ENCODE assay signal across 18 mouse cellular contexts in genomic region chr2:132943997-132944396, GRCm38 (mm10). TPM values are rescaled to one million over a fixed set of nuclear protein-coding genes. Genes with fewer than 3 reads are reported as not detected.
DNase-seq lines count a peak whose midpoint lies in the region; ATAC-seq and TF ChIP-seq lines count a peak whose summit lies in the region.
"Had no signal": no experiment of that assay in that cellular context is flagged by ENCODE, and none has a peak within 500 bp of the region (broad histone marks: within the 10 kb centered on the region; RNA-seq: fewer than 3 reads in every experiment).

No protein-coding gene starts in this region.

- H3K4me1 ChIP-seq in hindbrain, embryonic 10.5 days (replicated peaks), result peaks cover 14% of the 10 kb centered on the region
- peaks cover 14% of the 10 kb centered on the region for H3K4me1 ChIP-seq in hindbrain, embryonic 12.5 days
- H3K4me1 ChIP-seq in embryonic facial prominence, embryonic 12.5 days, result peaks cover 12% of the 10 kb centered on the region
- H3K4me1 ChIP-seq in kidney, embryonic 15.5 days, result peaks cover 14% of the 10 kb centered on the region
- H3K4me1 ChIP-seq in thymus, adult 2 months (replicated peaks; ENCODE audit: control insufficient read depth, insufficient read depth, low read length), result no peaks in the 10 kb centered on the region

- H3K27ac ChIP-seq in hindbrain, embryonic 10.5 days, result no peak overlapping the region
- H3K27ac ChIP-seq in hindbrain, embryonic 12.5 days, result no peak overlapping the region
- H3K27ac ChIP-seq in embryonic facial prominence, embryonic 12.5 days, result no peak overlapping the region
- no peak overlapping the region for H3K27ac ChIP-seq in kidney, embryonic 15.5 days
- no peak overlapping the region for H3K27ac ChIP-seq in thymus, adult 2 months (ENCODE audit: control insufficient read depth, insufficient read depth, low read length)
- H3K27ac ChIP-seq: hindbrain, postnatal 0 days; midbrain, embryonic 15.5 days; neural tube, embryonic 12.5 days had no signal

- TF ChIP-seq CTCF in thymus, adult 2 months (IDR thresholded peaks at IDR 0.05; ENCODE audit: borderline replicate concordance, control insufficient read depth, extremely low read depth, insufficient read depth, low read length, poor library complexity), result no peak

- no peak overlapping the region for H3K9ac ChIP-seq in hindbrain, embryonic 12.5 days
- H3K9ac ChIP-seq in embryonic facial prominence, embryonic 12.5 days, result no peak overlapping the region
- no peak overlapping the region for H3K9ac ChIP-seq in kidney, embryonic 15.5 days
- H3K9ac ChIP-seq: midbrain, embryonic 15.5 days; neural tube, embryonic 12.5 days had no signal

- WGBS in hindbrain, embryonic 10.5 days, result 40% methylated on average over 13 of the region's 13 CpGs
- 43% methylated on average over 13 of the region's 13 CpGs for WGBS in hindbrain, embryonic 12.5 days
- WGBS in embryonic facial prominence, embryonic 12.5 days, result 43% methylated on average over 13 of the region's 13 CpGs
- WGBS in kidney, embryonic 15.5 days, result 34% methylated on average over 13 of the region's 13 CpGs
- WGBS in thymus, adult 2 months, result 44% methylated on average over 13 of the region's 13 CpGs

- H3K9me3 ChIP-seq in hindbrain, embryonic 10.5 days, result no peaks in the 10 kb centered on the region
- no peaks in the 10 kb centered on the region for H3K9me3 ChIP-seq in hindbrain, embryonic 12.5 days (replicated peaks)
- no peaks in the 10 kb centered on the region for H3K9me3 ChIP-seq in embryonic facial prominence, embryonic 12.5 days
- H3K9me3 ChIP-seq in kidney, embryonic 15.5 days (replicated peaks), result no peaks in the 10 kb centered on the region
- H3K9me3 ChIP-seq: G1E; midbrain, embryonic 15.5 days; neural tube, embryonic 12.5 days had no signal

- H3K4me2 ChIP-seq in hindbrain, embryonic 12.5 days (replicated peaks), result no peak overlapping the region
- H3K4me2 ChIP-seq in embryonic facial prominence, embryonic 12.5 days (replicated peaks), result no peak overlapping the region
- peak overlapping the region; percentile 45 for H3K4me2 ChIP-seq in kidney, embryonic 15.5 days

- no peak for TF ChIP-seq POLR2A in thymus, adult 2 months (IDR thresholded peaks at IDR 0.05; ENCODE audit: control insufficient read depth, extremely low read depth, insufficient read depth, low read length, poor library complexity)

- H3K4me3 ChIP-seq in hindbrain, embryonic 10.5 days, result peak overlapping the region; percentile 13; the same call in 1 of the 2 replicates
- H3K4me3 ChIP-seq in hindbrain, embryonic 12.5 days, result no peak overlapping the region
- H3K4me3 ChIP-seq in embryonic facial prominence, embryonic 12.5 days, result 0 out of 2 replicates have a peak overlapping the region, but pooled peaks have one; percentile 5
- H3K4me3 ChIP-seq in kidney, embryonic 15.5 days (replicated peaks), result peak overlapping the region; percentile 23
- H3K4me3 ChIP-seq in thymus, adult 2 months (ENCODE audit: control insufficient read depth, insufficient read depth, low read length), result no peak overlapping the region
- H3K4me3 ChIP-seq: neural tube, embryonic 12.5 days had no signal

- H3K27me3 ChIP-seq in hindbrain, embryonic 10.5 days (ENCODE audit: insufficient read depth, poor library complexity, severe bottlenecking), result peaks cover 56% of the 10 kb centered on the region
- H3K27me3 ChIP-seq in hindbrain, embryonic 12.5 days, result peaks cover 51% of the 10 kb centered on the region
- H3K27me3 ChIP-seq in embryonic facial prominence, embryonic 12.5 days, result peaks cover 43% of the 10 kb centered on the region
- peaks cover 54% of the 10 kb centered on the region for H3K27me3 ChIP-seq in kidney, embryonic 15.5 days
- H3K27me3 ChIP-seq in thymus, adult 2 months (ENCODE audit: control insufficient read depth, insufficient read depth, low read length), result peaks cover 3% of the 10 kb centered on the region; the same call in 1 of the 2 replicates

- no peaks in the 10 kb centered on the region for H3K36me3 ChIP-seq in hindbrain, embryonic 10.5 days
- no peaks in the 10 kb centered on the region for H3K36me3 ChIP-seq in hindbrain, embryonic 12.5 days
- H3K36me3 ChIP-seq in embryonic facial prominence, embryonic 12.5 days, result no peaks in the 10 kb centered on the region
- H3K36me3 ChIP-seq in kidney, embryonic 15.5 days, result no peaks in the 10 kb centered on the region
- no peaks in the 10 kb centered on the region for H3K36me3 ChIP-seq in thymus, adult 2 months (ENCODE audit: control insufficient read depth, insufficient read depth, low read length)
- H3K36me3 ChIP-seq: G1E; midbrain, embryonic 15.5 days; neural tube, embryonic 12.5 days had no signal

- DNase-seq in hindbrain, embryonic 10.5 days (ENCODE audit: low spot score), result no peak
- DNase-seq in retina, embryonic 14.5 days (ENCODE audit: low spot score), result peak; percentile 4
- no peak for DNase-seq in thymus, adult 2 months
- no peak for DNase-seq in B cell, adult 2 months
- DNase-seq: adrenal gland, postnatal 25 days; left cerebral cortex, postnatal 4 days; lung, postnatal 14 days; right cerebral cortex, adult 18-20 months; thymus, postnatal 14 days had no signal

- no peak for ATAC-seq in hindbrain, embryonic 12.5 days (ENCODE audit: low FRiP score)
- ATAC-seq in embryonic facial prominence, embryonic 12.5 days (ENCODE audit: insufficient number of reproducible peaks, insufficient read depth, low FRiP score, low TSS enrichment), result no peak
- no peak for ATAC-seq in kidney, embryonic 15.5 days (replicated peaks; ENCODE audit: low FRiP score)
- ATAC-seq in CD4-positive, CD25-positive, alpha-beta regulatory T cell, adult 4 months, result no peak
- ATAC-seq: forebrain, embryonic 16.5 days; hindbrain, postnatal 0 days; midbrain, embryonic 15.5 days had no signal

RNA-seq across cellular contexts. Expression of gene Fermt1, which starts 1.7 kb away (rescaled TPM):
- polyA plus RNA-seq in hindbrain, embryonic 10.5 days (2016; fragmentation: Nextera tagmentation; extraction: Ambion mirVana), result 8.6 and 8.7 TPM in 2 replicates
- polyA plus RNA-seq in hindbrain, embryonic 12.5 days (2016; fragmentation: Nextera tagmentation; extraction: Ambion mirVana), result 1.8 and 2.0 TPM in 2 replicates
- 11.8 and 12.6 TPM in 2 replicates for polyA plus RNA-seq in embryonic facial prominence, embryonic 12.5 days (2016; fragmentation: Nextera tagmentation; extraction: Ambion mirVana)
- 14.9 and 16.2 TPM in 2 replicates for polyA plus RNA-seq in kidney, embryonic 15.5 days (2015; fragmentation: Nextera tagmentation; extraction: Ambion mirVana)
- 4.0 and 4.2 TPM in 2 replicates for polyA plus RNA-seq in thymus, adult 2 months (2012; rRNA removed)
- polyA plus RNA-seq in CD4-positive, CD25-positive, alpha-beta regulatory T cell, adult 4 months (2017; shearing (Covaris generic)), result under 1 TPM in 1 of 2 experiments, not detected in 1; 0.22 TPM
- polyA plus RNA-seq: forebrain, embryonic 16.5 days; G1E; midbrain, embryonic 15.5 days had no signal

Comparison
In these comparisons a context has a peak if more than half of its experiments do, and no peak if none do; other contexts are left out.
1. H3K4me3 ChIP-seq: peak in hindbrain, embryonic 10.5 days (single experiment), embryonic facial prominence, embryonic 12.5 days (single experiment) and kidney, embryonic 15.5 days (single experiment); none in hindbrain, embryonic 12.5 days (single experiment) and thymus, adult 2 months (single experiment).